Mouse (Mus musculus): ENCODE data around the gene Dlgap1.

Gene Dlgap1

GRCm38 (mm10) chr17:69969021-69969815, at the start of gene Dlgap1:
TSS of gene Dlgap1 (plus strand) at chr17:69969073.
- no peak for DNase-seq (ENCODE audit: low read depth in 2 of 2, low spot score in 2 of 2)

GRCm38 (mm10) chr17:69954936-69955335, 13.9 kb upstream of the Dlgap1 start:
- no peak for DNase-seq (ENCODE audit: low read depth in 2 of 2, low spot score in 2 of 2)

- no peak for DNase-seq (ENCODE audit: low read depth in 2 of 2, low spot score in 2 of 2)
Observed at GRCm38 (mm10) chr17:69969816-69970750, 1.2 kb downstream of the Dlgap1 start.

GRCm38 (mm10) chr17:69973081-69973480, 4.2 kb downstream of the Dlgap1 start:
- DNase-seq (ENCODE audit: low read depth in 2 of 2, low spot score in 2 of 2), result no peak

GRCm38 (mm10) chr17:69973991-69974390, 5.1 kb downstream of the Dlgap1 start:
- no peak for DNase-seq (ENCODE audit: low read depth in 2 of 2, low spot score in 2 of 2)

GRCm38 (mm10) chr17:69982236-69982923, 13.5 kb downstream of the Dlgap1 start:
- no peak for DNase-seq (ENCODE audit: low read depth in 2 of 2, low spot score in 2 of 2)

GRCm38 (mm10) chr17:69996406-69996805, 27.5 kb downstream of the Dlgap1 start:
- DNase-seq (ENCODE audit: low read depth in 2 of 2, low spot score in 2 of 2), result no peak

GRCm38 (mm10) chr17:70002026-70002425, 33.2 kb downstream of the Dlgap1 start:
- no peak for DNase-seq (ENCODE audit: low read depth in 2 of 2, low spot score in 2 of 2)

- no peak for DNase-seq (ENCODE audit: low read depth in 2 of 2, low spot score in 2 of 2)
Observed at GRCm38 (mm10) chr17:70004628-70005027, 35.8 kb downstream of the Dlgap1 start.

- DNase-seq (ENCODE audit: low read depth in 2 of 2, low spot score in 2 of 2), result no peak
Observed at GRCm38 (mm10) chr17:70007607-70008006, 38.7 kb downstream of the Dlgap1 start.

GRCm38 (mm10) chr17:70016511-70016910, 47.6 kb downstream of the Dlgap1 start:
- DNase-seq (ENCODE audit: low read depth in 2 of 2, low spot score in 2 of 2), result no peak

GRCm38 (mm10) chr17:70020376-70020775, 51.5 kb downstream of the Dlgap1 start:
- no peak for DNase-seq (ENCODE audit: low read depth in 2 of 2, low spot score in 2 of 2)

- DNase-seq (ENCODE audit: low read depth in 2 of 2, low spot score in 2 of 2), result no peak
Observed at GRCm38 (mm10) chr17:70022618-70023017, 53.7 kb downstream of the Dlgap1 start.

- no peak for DNase-seq (ENCODE audit: low read depth in 2 of 2, low spot score in 2 of 2)
Observed at GRCm38 (mm10) chr17:70034862-70035261, 66.0 kb downstream of the Dlgap1 start.

- no peak for DNase-seq (ENCODE audit: low read depth in 2 of 2, low spot score in 2 of 2)
Observed at GRCm38 (mm10) chr17:70040751-70041430, 72.0 kb downstream of the Dlgap1 start.

- no peak for DNase-seq (ENCODE audit: low read depth in 2 of 2, low spot score in 2 of 2)
Observed at GRCm38 (mm10) chr17:70068281-70068680, 99.4 kb downstream of the Dlgap1 start.

GRCm38 (mm10) chr17:70072066-70072465, 103.2 kb downstream of the Dlgap1 start:
- DNase-seq (ENCODE audit: low read depth in 2 of 2, low spot score in 2 of 2), result no peak

- no peak for DNase-seq (ENCODE audit: low read depth in 2 of 2, low spot score in 2 of 2)
Observed at GRCm38 (mm10) chr17:70088220-70088619, 119.3 kb downstream of the Dlgap1 start.

- no peak for DNase-seq (ENCODE audit: low read depth in 2 of 2, low spot score in 2 of 2)
Observed at GRCm38 (mm10) chr17:70090737-70091136, 121.9 kb downstream of the Dlgap1 start.

GRCm38 (mm10) chr17:70129151-70129550, 160.3 kb downstream of the Dlgap1 start:
- DNase-seq (ENCODE audit: low read depth in 2 of 2, low spot score in 2 of 2), result no peak

GRCm38 (mm10) chr17:70169831-70170230, 201.0 kb downstream of the Dlgap1 start:
- no peak for DNase-seq (ENCODE audit: low read depth in 2 of 2, low spot score in 2 of 2)

Data from CD8-positive naive resting alpha-beta T cell, adult 2 months (primary cell).